Mouse (Mus musculus) megakaryocyte, embryonic 14.5 days (primary cell): ENCODE results near the gene Rufy3.

Experiments
- FLI1 ChIP-seq: IDR thresholded peaks from 2 replicates; pipeline ENCODE4 v1.6.1; 2012; ENCODE audit warnings: low read length, inconsistent platforms, mixed read lengths
- GATA1 ChIP-seq: IDR thresholded peaks from 3 replicates; pipeline ENCODE4 v1.6.1; 2012; ENCODE audit warnings: mixed read lengths, low read length, inconsistent platforms, borderline replicate concordance

DNA sequence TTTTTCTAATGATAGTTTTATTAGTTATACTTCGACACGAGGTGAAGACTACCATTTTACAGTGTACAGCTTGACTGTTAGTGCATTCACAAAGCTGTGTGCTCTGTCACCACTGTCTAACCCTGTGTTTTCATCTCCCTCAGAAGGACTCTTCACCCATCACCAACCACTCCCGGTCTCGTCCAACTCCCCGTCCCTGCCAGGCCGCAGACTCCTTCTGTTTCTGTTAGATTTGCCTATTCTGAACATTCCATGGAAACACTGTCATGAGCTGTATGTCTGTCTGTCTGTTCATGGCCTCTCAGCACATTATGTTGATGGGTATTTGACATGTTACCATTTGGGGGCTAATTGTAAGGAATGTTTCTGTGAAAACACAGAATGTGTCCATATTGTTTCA, 34.1 kb downstream of the Rufy3 start:
- TF ChIP-seq GATA1 (no peak), FLI1 (no peak)
